Mouse (Mus musculus): Measurements from ENCODE around the gene Lhpp. TPM values are rescaled to one million over a fixed set of nuclear protein-coding genes. Genes with fewer than 3 reads are reported as not detected.
"Not testable (repeated sequence)": the region's sequence is repeated elsewhere in the genome, so short reads cannot be mapped to it uniquely, and the experiment has no call there.

Gene Lhpp
- polyA plus RNA-seq, 1 experiment = 6.5 TPM

DNA sequence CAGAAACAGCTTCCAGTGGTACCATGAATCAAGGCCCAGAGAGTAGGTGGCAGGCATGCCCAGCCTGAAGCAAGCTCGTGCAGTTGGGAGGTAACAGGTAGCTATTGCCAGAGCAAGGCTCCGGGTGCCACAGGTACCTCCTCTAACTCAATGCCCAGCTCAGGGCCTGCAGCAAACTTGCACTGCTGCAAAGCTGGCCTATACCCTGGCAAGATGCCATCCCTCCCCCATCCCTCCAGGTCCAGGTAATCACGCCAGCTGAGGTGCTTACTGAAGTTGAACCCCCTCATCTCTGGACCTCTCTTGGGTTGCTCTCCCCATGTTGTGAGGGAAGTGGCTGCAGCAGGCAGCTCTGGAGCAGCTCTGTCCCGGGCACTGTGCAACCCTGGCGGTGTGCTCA, 48.2 kb downstream of the Lhpp start:
- H3K4me3 ChIP-seq (ENCODE audit: insufficient read depth, low read length) = no peak overlapping the region
- H3K4me1 ChIP-seq (ENCODE audit: control insufficient read depth, insufficient read depth, low read length) = no peaks in the 10 kb centered on the region
- no peak overlapping the region for H3K27ac ChIP-seq (ENCODE audit: insufficient read depth, low read length)
- TF ChIP-seq CTCF (IDR thresholded peaks at IDR 0.05; ENCODE audit: borderline replicate concordance, insufficient read depth, low read length) (no peak), POLR2A (IDR thresholded peaks at IDR 0.05; ENCODE audit: low read depth, low read length) (no peak)

DNA sequence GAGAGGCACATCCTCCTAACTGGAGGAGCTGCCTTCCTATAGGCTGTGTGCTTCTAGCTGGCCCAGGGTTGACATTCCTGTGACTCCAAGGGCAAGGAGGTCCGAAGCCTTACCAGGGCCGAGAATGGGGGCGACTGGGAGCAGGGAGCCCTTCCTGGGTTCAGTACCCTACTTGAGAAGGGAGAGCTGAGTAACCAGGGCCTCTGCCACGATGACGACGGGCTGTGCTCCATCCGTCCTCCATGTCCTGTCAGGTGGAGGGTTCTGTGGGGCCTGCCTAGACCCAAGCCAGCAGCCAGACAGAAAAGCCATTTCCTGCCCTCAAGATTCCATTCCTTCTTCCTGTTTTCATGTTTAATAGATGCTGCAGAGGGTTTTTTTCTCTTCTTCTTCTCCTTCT, 49.2 kb downstream of the Lhpp start:
- Histone ChIP-seq H3K4me1 (ENCODE audit: control insufficient read depth, insufficient read depth, low read length) (no peaks in the 10 kb centered on the region), H3K4me3 (ENCODE audit: insufficient read depth, low read length) (no peak overlapping the region), H3K27ac (ENCODE audit: insufficient read depth, low read length) (no peak overlapping the region)
- no peak for TF ChIP-seq POLR2A (IDR thresholded peaks at IDR 0.05; ENCODE audit: low read depth, low read length)
- TF ChIP-seq CTCF (IDR thresholded peaks at IDR 0.05; ENCODE audit: borderline replicate concordance, insufficient read depth, low read length) = no peak

DNA sequence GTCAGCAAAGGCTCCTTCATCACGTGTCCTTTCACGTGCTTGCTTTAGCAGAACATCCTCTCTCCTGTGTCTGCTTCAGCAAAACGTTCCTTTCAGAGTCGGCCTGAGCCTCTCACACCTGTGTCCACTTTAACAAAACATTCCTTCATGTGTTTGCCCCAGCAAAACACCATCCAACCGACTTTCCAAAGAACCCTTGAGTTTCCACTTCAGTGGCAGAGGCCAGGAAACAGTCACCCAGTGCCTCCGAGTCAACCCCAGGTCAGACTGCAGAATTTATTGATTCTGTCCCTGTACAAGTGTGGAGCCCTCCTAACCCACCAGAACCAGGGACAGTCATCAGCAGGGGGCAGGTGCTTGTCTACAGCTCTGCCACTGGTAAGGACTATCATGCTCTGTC, 52.4 kb downstream of the Lhpp start:
- not testable (repeated sequence) for H3K27ac ChIP-seq (ENCODE audit: insufficient read depth, low read length); H3K4me1 ChIP-seq (ENCODE audit: control insufficient read depth, insufficient read depth, low read length); H3K4me3 ChIP-seq (ENCODE audit: insufficient read depth, low read length)

DNA sequence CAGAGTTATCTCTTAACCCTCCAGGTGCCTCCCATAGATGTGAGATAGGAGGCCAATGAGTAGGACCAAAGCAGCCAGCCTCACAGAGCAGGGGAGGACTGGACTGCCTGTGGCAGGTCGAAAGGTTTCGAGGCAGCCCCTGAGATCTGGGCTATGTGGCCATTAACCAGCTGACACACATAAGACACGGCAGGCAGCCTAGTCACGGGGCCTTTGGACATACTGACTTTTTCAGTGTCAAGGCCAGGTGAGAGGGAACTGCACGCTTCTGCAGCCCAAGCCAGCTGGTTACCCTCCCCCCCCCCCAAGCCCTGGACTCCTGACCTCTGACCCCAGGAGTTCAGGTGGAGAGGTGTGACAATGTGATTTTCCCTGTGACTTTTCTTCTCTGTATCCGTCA, 54.4 kb downstream of the Lhpp start:
- no peaks in the 10 kb centered on the region for H3K4me1 ChIP-seq (ENCODE audit: control insufficient read depth, insufficient read depth, low read length)
- no peak overlapping the region for H3K4me3 ChIP-seq (ENCODE audit: insufficient read depth, low read length)
- no peak overlapping the region for H3K27ac ChIP-seq (ENCODE audit: insufficient read depth, low read length)
- TF ChIP-seq POLR2A (IDR thresholded peaks at IDR 0.05; ENCODE audit: low read depth, low read length) = no peak
- no peak for TF ChIP-seq CTCF (IDR thresholded peaks at IDR 0.05; ENCODE audit: borderline replicate concordance, insufficient read depth, low read length)

DNA sequence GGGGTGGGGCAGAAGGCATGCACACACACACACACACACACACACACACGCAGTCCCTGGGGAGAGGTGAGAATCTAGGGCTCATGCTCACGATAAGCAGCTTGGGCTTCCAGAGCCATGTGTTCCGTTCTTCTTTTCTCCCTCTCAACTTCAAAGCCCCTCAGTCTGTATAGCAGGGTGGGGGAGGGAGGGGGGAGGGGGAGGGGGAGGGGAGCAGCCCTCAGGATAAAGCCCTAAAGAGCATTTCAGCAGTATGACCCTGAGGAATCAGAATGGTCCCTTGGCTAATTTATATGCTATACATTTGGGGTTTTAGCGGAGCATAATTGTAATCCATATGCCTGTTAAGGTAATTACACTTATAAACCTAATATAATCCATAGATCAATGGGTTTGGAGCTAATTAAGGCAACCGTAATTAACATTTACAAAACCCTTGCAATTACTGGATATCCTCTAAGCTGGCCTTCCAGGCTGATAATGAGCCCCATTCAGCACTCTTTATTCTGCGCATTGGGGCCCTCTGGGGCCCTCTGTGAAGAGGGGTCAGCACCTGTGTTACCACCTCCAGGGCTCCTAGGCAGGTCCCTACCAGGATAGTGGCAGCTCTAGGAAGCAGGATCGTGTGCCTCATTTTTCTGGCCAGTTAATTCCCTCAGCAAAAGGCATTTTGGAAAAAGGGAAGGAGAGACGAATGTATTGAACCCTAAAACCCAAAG, 55.4 kb downstream of the Lhpp start:
- no peak for TF ChIP-seq CTCF (IDR thresholded peaks at IDR 0.05; ENCODE audit: borderline replicate concordance, insufficient read depth, low read length)
- no peak for TF ChIP-seq POLR2A (IDR thresholded peaks at IDR 0.05; ENCODE audit: low read depth, low read length)
- no peaks in the 10 kb centered on the region for H3K4me1 ChIP-seq (ENCODE audit: control insufficient read depth, insufficient read depth, low read length)
- no peak overlapping the region for H3K4me3 ChIP-seq (ENCODE audit: insufficient read depth, low read length)
- H3K27ac ChIP-seq (ENCODE audit: insufficient read depth, low read length) = no peak overlapping the region

DNA sequence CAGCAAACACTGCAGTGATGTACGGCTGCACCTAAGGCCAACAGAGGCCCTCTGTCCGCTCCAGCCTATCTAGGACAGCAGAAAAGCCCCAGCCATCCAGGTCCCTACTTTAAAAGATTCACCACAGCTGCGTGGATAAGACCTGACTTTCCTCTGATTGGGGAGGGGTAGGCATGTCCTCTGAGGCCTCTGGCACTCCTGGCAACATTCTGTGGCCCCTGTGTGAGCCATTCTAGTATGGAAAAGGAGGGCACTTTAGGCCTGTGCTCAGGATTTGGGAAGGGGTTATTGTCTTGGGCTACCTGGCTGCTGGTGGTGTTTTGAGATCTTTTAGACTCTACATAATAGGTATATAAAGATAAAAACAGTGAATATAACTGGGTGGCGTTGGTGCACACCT, 56.1 kb downstream of the Lhpp start:
- TF ChIP-seq POLR2A (IDR thresholded peaks at IDR 0.05; ENCODE audit: low read depth, low read length) = no peak
- TF ChIP-seq CTCF (IDR thresholded peaks at IDR 0.05; ENCODE audit: borderline replicate concordance, insufficient read depth, low read length) = no peak
- H3K4me3 ChIP-seq (ENCODE audit: insufficient read depth, low read length) = no peak overlapping the region
- no peaks in the 10 kb centered on the region for H3K4me1 ChIP-seq (ENCODE audit: control insufficient read depth, insufficient read depth, low read length)
- H3K27ac ChIP-seq (ENCODE audit: insufficient read depth, low read length) = no peak overlapping the region

DNA sequence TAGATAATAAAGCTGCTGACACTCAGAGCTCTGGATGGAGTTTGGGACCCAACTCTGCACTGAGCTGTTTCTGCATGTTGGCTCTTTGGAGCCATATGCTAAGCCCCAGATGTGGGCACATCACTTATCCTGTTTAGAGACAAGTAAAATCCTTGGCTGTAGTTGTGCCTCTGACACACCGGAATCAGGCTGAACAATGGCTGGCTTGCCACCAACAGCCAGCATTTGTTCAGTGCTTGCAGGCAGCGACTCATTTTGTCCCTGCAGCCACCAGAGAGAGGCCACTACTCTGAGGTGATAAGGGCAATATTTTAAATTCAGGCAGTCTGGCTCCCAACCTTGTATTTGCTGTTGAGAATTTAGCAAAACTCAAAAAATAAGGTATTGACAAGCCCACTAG, 58.2 kb downstream of the Lhpp start:
- no peak overlapping the region for H3K4me3 ChIP-seq (ENCODE audit: insufficient read depth, low read length)
- TF ChIP-seq CTCF (IDR thresholded peaks at IDR 0.05; ENCODE audit: borderline replicate concordance, insufficient read depth, low read length) (no peak), POLR2A (IDR thresholded peaks at IDR 0.05; ENCODE audit: low read depth, low read length) (no peak)
- no peak overlapping the region for H3K27ac ChIP-seq (ENCODE audit: insufficient read depth, low read length)
- H3K4me1 ChIP-seq (ENCODE audit: control insufficient read depth, insufficient read depth, low read length) = no peaks in the 10 kb centered on the region

DNA sequence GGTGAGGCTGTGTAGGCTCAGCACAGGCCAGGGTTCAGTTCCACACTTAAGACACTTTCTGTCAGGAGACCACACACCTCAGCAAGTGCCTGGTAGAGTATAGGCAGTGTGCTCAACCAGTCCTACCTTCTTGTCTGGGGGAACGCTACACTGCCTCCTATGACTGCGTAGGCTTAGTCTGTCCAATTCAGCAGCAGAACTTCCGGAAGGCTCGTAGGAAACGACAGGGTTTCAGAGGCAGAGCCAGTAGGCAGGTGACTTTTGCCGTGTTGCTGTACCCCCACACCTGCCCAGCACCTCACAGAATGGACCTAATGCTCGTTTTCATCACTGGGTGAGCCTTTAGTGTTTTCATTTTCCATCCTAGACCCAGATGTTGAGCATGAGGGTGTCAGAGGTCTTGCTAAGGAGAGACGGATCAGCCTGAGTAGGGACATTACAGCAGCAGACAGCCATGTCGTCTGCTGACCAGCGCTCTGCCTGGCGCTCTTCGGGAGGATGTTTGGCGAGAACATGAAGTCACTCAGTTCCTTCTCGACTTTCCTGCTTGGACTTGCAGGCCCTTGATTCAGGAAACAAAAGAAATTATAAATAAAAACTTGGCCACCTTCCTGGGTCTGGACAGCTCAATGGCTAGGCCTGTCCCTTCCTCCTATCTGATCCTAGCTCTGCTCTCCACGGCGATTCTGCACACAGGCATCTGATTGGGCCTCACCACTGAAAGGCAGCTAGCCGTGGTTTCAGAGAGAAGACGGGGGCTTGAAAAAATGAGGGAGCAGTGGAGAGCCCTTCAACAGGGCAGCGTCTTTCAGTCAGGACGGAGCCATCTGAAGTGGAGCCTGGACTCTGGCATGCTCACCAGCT, 59.8 kb downstream of the Lhpp start:
- H3K27ac ChIP-seq (ENCODE audit: insufficient read depth, low read length) = no peak overlapping the region
- TF ChIP-seq POLR2A (IDR thresholded peaks at IDR 0.05; ENCODE audit: low read depth, low read length) (no peak), CTCF (IDR thresholded peaks at IDR 0.05; ENCODE audit: borderline replicate concordance, insufficient read depth, low read length) (no peak)
- no peak overlapping the region for H3K4me3 ChIP-seq (ENCODE audit: insufficient read depth, low read length)
- H3K4me1 ChIP-seq (ENCODE audit: control insufficient read depth, insufficient read depth, low read length) = no peaks in the 10 kb centered on the region

DNA sequence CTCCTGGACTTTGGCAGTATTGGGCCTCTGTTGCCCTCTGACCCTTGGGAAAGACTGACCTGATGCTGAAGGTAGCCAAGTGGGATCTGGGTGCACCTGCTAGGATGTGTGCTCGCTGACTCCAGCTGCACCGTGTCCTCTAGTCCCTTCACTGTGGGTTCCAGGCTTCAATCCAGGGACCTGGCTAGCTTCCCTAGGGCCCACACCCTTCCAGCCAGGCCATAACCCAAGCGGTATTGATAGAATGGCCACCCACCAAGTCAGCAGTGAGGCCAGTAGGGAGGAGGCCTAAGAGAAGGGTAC, 60.4 kb downstream of the Lhpp start:
- Histone ChIP-seq H3K4me3 (ENCODE audit: insufficient read depth, low read length) (no peak overlapping the region), H3K27ac (ENCODE audit: insufficient read depth, low read length) (no peak overlapping the region), H3K4me1 (ENCODE audit: control insufficient read depth, insufficient read depth, low read length) (no peaks in the 10 kb centered on the region)
- no peak for TF ChIP-seq CTCF (IDR thresholded peaks at IDR 0.05; ENCODE audit: borderline replicate concordance, insufficient read depth, low read length)
- TF ChIP-seq POLR2A (IDR thresholded peaks at IDR 0.05; ENCODE audit: low read depth, low read length) = no peak

DNA sequence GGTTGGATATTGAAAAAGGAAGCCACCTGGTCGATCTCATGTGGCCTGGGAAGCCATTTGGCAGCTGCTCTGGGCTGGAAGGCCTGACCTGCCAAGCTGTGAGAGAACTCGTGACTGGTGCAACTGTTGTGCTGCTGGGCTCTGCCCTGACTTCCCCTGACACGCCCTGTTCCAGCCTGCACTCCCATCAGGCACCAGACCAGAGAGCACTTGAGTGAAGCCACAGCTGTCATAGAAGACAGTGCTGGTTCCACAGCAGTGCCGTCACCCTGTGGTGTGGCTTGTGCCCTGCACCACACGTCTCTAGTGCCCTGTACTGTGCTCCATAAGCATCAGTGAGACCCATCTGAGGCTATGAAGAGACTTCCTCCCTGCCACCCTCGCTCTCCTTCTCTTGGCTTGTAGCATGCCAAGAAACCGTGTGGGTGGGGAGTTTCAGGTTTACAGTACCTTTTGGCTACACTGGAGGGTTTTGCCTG, 62.1 kb downstream of the Lhpp start:
- TF ChIP-seq CTCF (IDR thresholded peaks at IDR 0.05; ENCODE audit: borderline replicate concordance, insufficient read depth, low read length) (no peak), POLR2A (IDR thresholded peaks at IDR 0.05; ENCODE audit: low read depth, low read length) (no peak)
- H3K4me1 ChIP-seq (ENCODE audit: control insufficient read depth, insufficient read depth, low read length) = no peaks in the 10 kb centered on the region
- H3K27ac ChIP-seq (ENCODE audit: insufficient read depth, low read length) = no peak overlapping the region
- H3K4me3 ChIP-seq (ENCODE audit: insufficient read depth, low read length) = no peak overlapping the region
